Mouse (Mus musculus) hindbrain, embryonic 10.5 days (tissue): ENCODE measurements around the gene Tlr2. TPM values are rescaled to one million over a fixed set of nuclear protein-coding genes. Genes with fewer than 3 reads are reported as not detected.

Experiments
- DNase-seq: peaks from one replicate; pipeline ENCODE4 v3.0.0-alpha.2; 2017; ENCODE audit warnings: low spot score
- H3K27ac ChIP-seq: fragments of 300-500 bp; sonication (generic); 2 replicates; pipeline ENCODE4 v1.5.1; 2016; ENCODE audit warnings: mild to moderate bottlenecking, moderate library complexity
- H3K27me3 ChIP-seq: fragments of 300-500 bp; sonication (generic); 2 replicates; pipeline ENCODE4 v1.6.1; 2016; ENCODE audit warnings: mild to moderate bottlenecking; ENCODE audit not compliant: poor library complexity, insufficient read depth, severe bottlenecking
- H3K36me3 ChIP-seq: fragments of 300-500 bp; sonication (generic); 2 replicates; pipeline ENCODE4 v1.6.1; 2016; ENCODE audit warnings: mild to moderate bottlenecking, moderate library complexity
- H3K4me1 ChIP-seq: fragments of 300-500 bp; sonication (generic); replicated peaks from 2 replicates; pipeline ENCODE4 v1.6.1; 2016; ENCODE audit warnings: mild to moderate bottlenecking
- H3K4me3 ChIP-seq: fragments of 300-500 bp; sonication (generic); 2 replicates; pipeline ENCODE4 v1.5.1; 2016; ENCODE audit warnings: mild to moderate bottlenecking, moderate library complexity
- H3K9me3 ChIP-seq: fragments of 300-500 bp; sonication (generic); 2 replicates; pipeline ENCODE4 v1.6.1; 2016; ENCODE audit warnings: mild to moderate bottlenecking, moderate library complexity
- WGBS: fragments of 180-500 bp; shearing (Covaris S2); methylation state at CpG from one replicate; pipeline ENCODE4 v1.1.7; 2016; 5-methylcytosine and 5-hydroxymethylcytosine counted together
- polyA plus RNA-seq: library from polyadenylated mRNA; unstranded; fragments of >200 nt; fragmentation: Nextera tagmentation; extraction: Ambion mirVana; gene quantifications from 2 replicates; pipeline ENCODE4 v1.2.1, GENCODE M21; 2016

Tlr2 gene
- polyA plus RNA-seq, 1 experiment from 2014 or later, result 1.1 TPM

- no peak for DNase-seq
- WGBS, result 37% methylated on average over 1 of the region's 1 CpGs
Observed at GRCm38 (mm10) chr3:83862956-83863355, 21.4 kb upstream of the Tlr2 start.

GRCm38 (mm10) chr3:83859595-83859994 lies 18.0 kb upstream of the Tlr2 start:
- WGBS, result 95% methylated on average over 7 of the region's 7 CpGs

More at GRCm38 (mm10) chr3:83862956-83863355, 21.4 kb upstream of the Tlr2 start:
- no peak overlapping the region for H3K27ac ChIP-seq
- H3K9me3 ChIP-seq, result no peaks in the 10 kb centered on the region
- H3K36me3 ChIP-seq, result no peaks in the 10 kb centered on the region
- peaks cover 7% of the 10 kb centered on the region; the same call in 1 of the 2 replicates for H3K4me1 ChIP-seq
- no peak overlapping the region for H3K4me3 ChIP-seq
- H3K27me3 ChIP-seq, result no peaks in the 10 kb centered on the region

GRCm38 (mm10) chr3:83859071-83859470 lies 17.5 kb upstream of the Tlr2 start:
- Histone ChIP-seq H3K27me3 (no peaks in the 10 kb centered on the region), H3K4me3 (no peak overlapping the region), H3K4me1 (peaks cover 7% of the 10 kb centered on the region; the same call in 1 of the 2 replicates), H3K36me3 (no peaks in the 10 kb centered on the region), H3K9me3 (no peaks in the 10 kb centered on the region), H3K27ac (no peak overlapping the region)
- 78% methylated on average over 3 of the region's 3 CpGs for WGBS
- DNase-seq, result no peak

More at GRCm38 (mm10) chr3:83859595-83859994, 18.0 kb upstream of the Tlr2 start:
- no peak overlapping the region for H3K27ac ChIP-seq
- peaks cover 7% of the 10 kb centered on the region; the same call in 1 of the 2 replicates for H3K4me1 ChIP-seq
- H3K4me3 ChIP-seq, result no peak overlapping the region
- H3K27me3 ChIP-seq, result no peaks in the 10 kb centered on the region
- DNase-seq, result no peak
- no peaks in the 10 kb centered on the region for H3K9me3 ChIP-seq
- H3K36me3 ChIP-seq, result no peaks in the 10 kb centered on the region

- no peaks in the 10 kb centered on the region for H3K9me3 ChIP-seq
- WGBS, result 96% methylated on average over 13 of the region's 13 CpGs
- H3K4me3 ChIP-seq, result no peak overlapping the region
- no peaks in the 10 kb centered on the region for H3K36me3 ChIP-seq
- no peak for DNase-seq
- no peaks in the 10 kb centered on the region for H3K27me3 ChIP-seq
- H3K4me1 ChIP-seq, result no peaks in the 10 kb centered on the region
- H3K27ac ChIP-seq, result no peak overlapping the region
Observed at GRCm38 (mm10) chr3:83857621-83858020, 16.1 kb upstream of the Tlr2 start.

- Histone ChIP-seq H3K4me3 (no peak overlapping the region), H3K4me1 (no peaks in the 10 kb centered on the region), H3K27ac (no peak overlapping the region), H3K36me3 (no peaks in the 10 kb centered on the region), H3K27me3 (no peaks in the 10 kb centered on the region), H3K9me3 (no peaks in the 10 kb centered on the region)
- DNase-seq, result no peak
- WGBS, result 94% methylated on average over 5 of the region's 5 CpGs
Observed at GRCm38 (mm10) chr3:83855643-83856042, 14.1 kb upstream of the Tlr2 start.

- no peak for DNase-seq
- 76% methylated on average over 2 of the region's 2 CpGs for WGBS
- H3K36me3 ChIP-seq, result no peaks in the 10 kb centered on the region
Observed at GRCm38 (mm10) chr3:83849341-83849740, 7.8 kb upstream of the Tlr2 start.

GRCm38 (mm10) chr3:83844766-83845520 lies 3.4 kb upstream of the Tlr2 start:
- Histone ChIP-seq H3K9me3 (no peaks in the 10 kb centered on the region), H3K27me3 (peaks cover 25% of the 10 kb centered on the region), H3K4me3 (no peak overlapping the region), H3K4me1 (peaks cover 10% of the 10 kb centered on the region), H3K36me3 (no peaks in the 10 kb centered on the region), H3K27ac (no peak overlapping the region)
- no peak for DNase-seq
- WGBS, result 77% methylated on average over 8 of the region's 8 CpGs

More at GRCm38 (mm10) chr3:83849341-83849740, 7.8 kb upstream of the Tlr2 start:
- Histone ChIP-seq H3K9me3 (no peaks in the 10 kb centered on the region), H3K4me1 (no peaks in the 10 kb centered on the region), H3K4me3 (no peak overlapping the region), H3K27me3 (peaks cover 5% of the 10 kb centered on the region), H3K27ac (no peak overlapping the region)

GRCm38 (mm10) chr3:83839477-83839876 lies 2.1 kb downstream of the Tlr2 start:
- H3K4me3 ChIP-seq, result no peak overlapping the region
- H3K36me3 ChIP-seq, result no peaks in the 10 kb centered on the region
- no peak for DNase-seq
- no peaks in the 10 kb centered on the region for H3K9me3 ChIP-seq
- WGBS, result 91% methylated on average over 5 of the region's 5 CpGs
- peaks cover 10% of the 10 kb centered on the region for H3K4me1 ChIP-seq
- no peak overlapping the region for H3K27ac ChIP-seq
- peaks cover 31% of the 10 kb centered on the region for H3K27me3 ChIP-seq

- H3K9me3 ChIP-seq, result no peaks in the 10 kb centered on the region
- H3K4me1 ChIP-seq, result peaks cover 10% of the 10 kb centered on the region
- H3K27ac ChIP-seq, result no peak overlapping the region
- WGBS, result 84% methylated on average over 15 of the region's 15 CpGs
- H3K36me3 ChIP-seq, result no peaks in the 10 kb centered on the region
- no peak overlapping the region for H3K4me3 ChIP-seq
- DNase-seq, result no peak
- H3K27me3 ChIP-seq, result peaks cover 15% of the 10 kb centered on the region
Observed at GRCm38 (mm10) chr3:83836685-83837084, 4.9 kb downstream of the Tlr2 start.

GRCm38 (mm10) chr3:83828145-83828611 lies 13.4 kb downstream of the Tlr2 start:
- Histone ChIP-seq H3K36me3 (no peaks in the 10 kb centered on the region), H3K27ac (no peak overlapping the region), H3K4me3 (no peak overlapping the region), H3K4me1 (no peaks in the 10 kb centered on the region), H3K27me3 (no peaks in the 10 kb centered on the region), H3K9me3 (no peaks in the 10 kb centered on the region)
- DNase-seq, result no peak
- WGBS, result 86% methylated on average over 5 of the region's 5 CpGs

GRCm38 (mm10) chr3:83827684-83828083 lies 13.9 kb downstream of the Tlr2 start:
- Histone ChIP-seq H3K4me3 (no peak overlapping the region), H3K9me3 (no peaks in the 10 kb centered on the region), H3K36me3 (no peaks in the 10 kb centered on the region), H3K27ac (no peak overlapping the region), H3K4me1 (no peaks in the 10 kb centered on the region), H3K27me3 (no peaks in the 10 kb centered on the region)
- 88% methylated on average over 9 of the region's 9 CpGs for WGBS
- no peak for DNase-seq

- H3K36me3 ChIP-seq, result no peaks in the 10 kb centered on the region
- no peaks in the 10 kb centered on the region for H3K27me3 ChIP-seq
- no peak overlapping the region for H3K27ac ChIP-seq
- H3K4me3 ChIP-seq, result no peak overlapping the region
- no peaks in the 10 kb centered on the region for H3K9me3 ChIP-seq
- no peaks in the 10 kb centered on the region for H3K4me1 ChIP-seq
- 92% methylated on average over 4 of the region's 4 CpGs for WGBS
- DNase-seq, result no peak
Observed at GRCm38 (mm10) chr3:83823774-83824173, 17.8 kb downstream of the Tlr2 start.

- DNase-seq, result no peak
- WGBS, result 90% methylated on average over 4 of the region's 4 CpGs
- no peak overlapping the region for H3K4me3 ChIP-seq
- no peaks in the 10 kb centered on the region for H3K36me3 ChIP-seq
- no peaks in the 10 kb centered on the region for H3K27me3 ChIP-seq
- H3K4me1 ChIP-seq, result no peaks in the 10 kb centered on the region
- no peak overlapping the region for H3K27ac ChIP-seq
- no peaks in the 10 kb centered on the region for H3K9me3 ChIP-seq
Observed at GRCm38 (mm10) chr3:83816372-83816925, 25.1 kb downstream of the Tlr2 start.
